Mouse (Mus musculus): ENCODE results near the gene Arid3b. TPM values are rescaled to one million over a fixed set of nuclear protein-coding genes. Genes with fewer than 3 reads are reported as not detected.

Gene Arid3b
- polyA plus RNA-seq, 1 experiment from 2014 or later: 11.3 TPM

- ATAC-seq (ENCODE audit: extremely low read depth, insufficient number of reproducible peaks, low FRiP score, low TSS enrichment): no peak
- Histone ChIP-seq H3K36me3 (peaks cover 23% of the 10 kb centered on the region), H3K4me2 (no peak overlapping the region), H3K9me3 (no peaks in the 10 kb centered on the region), H3K27ac (replicated peaks) (no peak overlapping the region), H3K27me3 (replicated peaks) (no peaks in the 10 kb centered on the region), H3K4me3 (no peak overlapping the region), H3K9ac (0 out of 2 replicates have a peak overlapping the region, but pooled peaks have one; percentile 0), H3K4me1 (peaks cover 93% of the 10 kb centered on the region)
- WGBS: 26% methylated on average over 1 of the region's 1 CpGs
These were observed 30.5 kb downstream of the Arid3b start for GRCm38 (mm10) chr9:57806066-57806481.

DNA sequence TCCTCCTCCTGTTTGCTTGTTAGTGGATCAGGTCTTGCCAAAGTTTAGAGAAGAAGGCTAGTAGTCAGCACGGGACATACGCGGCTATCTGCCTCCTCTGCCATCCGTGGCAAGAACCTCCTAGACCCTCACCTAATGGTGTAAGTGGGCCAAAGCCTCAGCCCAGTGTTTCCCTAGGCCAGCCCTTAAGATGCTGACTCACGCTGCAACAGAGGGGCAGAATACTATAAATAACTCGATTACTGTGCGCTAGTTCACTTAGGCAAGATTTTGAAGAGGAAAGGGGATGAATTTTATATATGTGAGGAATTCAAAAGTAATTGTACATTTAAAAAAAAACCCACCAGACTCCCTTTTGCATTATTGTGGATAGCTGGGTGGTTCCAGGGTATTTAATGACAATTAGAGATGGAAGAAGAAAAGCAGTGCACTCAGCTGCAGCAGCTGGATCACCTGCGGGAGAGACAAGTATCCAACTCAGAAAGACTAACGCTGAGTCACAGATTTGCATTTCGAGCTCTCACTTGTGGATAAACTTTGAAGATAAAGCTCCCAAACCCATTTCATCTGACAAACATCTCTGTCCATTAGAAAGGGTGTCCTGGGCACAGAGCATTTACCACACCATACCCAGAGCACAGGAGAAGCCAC is 31.4 kb downstream of the Arid3b start:
- H3K9ac ChIP-seq: no peak overlapping the region
- H3K4me1 ChIP-seq: peaks cover 93% of the 10 kb centered on the region
- peak overlapping the region; percentile 48 for H3K27ac ChIP-seq (replicated peaks)
- H3K4me3 ChIP-seq: no peak overlapping the region
- no peaks in the 10 kb centered on the region for H3K27me3 ChIP-seq (replicated peaks)
- 35% methylated on average over 10 of the region's 10 CpGs for WGBS
- no peak for ATAC-seq (ENCODE audit: extremely low read depth, insufficient number of reproducible peaks, low FRiP score, low TSS enrichment)
- no peaks in the 10 kb centered on the region for H3K9me3 ChIP-seq
- peak overlapping the region; percentile 5; the same call in 1 of the 2 replicates for H3K4me2 ChIP-seq
- peaks cover 26% of the 10 kb centered on the region for H3K36me3 ChIP-seq

GRCm38 (mm10) chr9:57803839-57804238 is 32.8 kb downstream of the Arid3b start:
- Histone ChIP-seq H3K9ac (peak overlapping the region; percentile 56; the same call in 1 of the 2 replicates), H3K27ac (replicated peaks) (peak overlapping the region; percentile 68), H3K36me3 (peaks cover 22% of the 10 kb centered on the region), H3K4me1 (peaks cover 93% of the 10 kb centered on the region), H3K9me3 (no peaks in the 10 kb centered on the region), H3K4me2 (no peak overlapping the region), H3K4me3 (no peak overlapping the region), H3K27me3 (replicated peaks) (no peaks in the 10 kb centered on the region)
- no peak for ATAC-seq (ENCODE audit: extremely low read depth, insufficient number of reproducible peaks, low FRiP score, low TSS enrichment)
- 15% methylated on average over 4 of the region's 4 CpGs for WGBS

DNA sequence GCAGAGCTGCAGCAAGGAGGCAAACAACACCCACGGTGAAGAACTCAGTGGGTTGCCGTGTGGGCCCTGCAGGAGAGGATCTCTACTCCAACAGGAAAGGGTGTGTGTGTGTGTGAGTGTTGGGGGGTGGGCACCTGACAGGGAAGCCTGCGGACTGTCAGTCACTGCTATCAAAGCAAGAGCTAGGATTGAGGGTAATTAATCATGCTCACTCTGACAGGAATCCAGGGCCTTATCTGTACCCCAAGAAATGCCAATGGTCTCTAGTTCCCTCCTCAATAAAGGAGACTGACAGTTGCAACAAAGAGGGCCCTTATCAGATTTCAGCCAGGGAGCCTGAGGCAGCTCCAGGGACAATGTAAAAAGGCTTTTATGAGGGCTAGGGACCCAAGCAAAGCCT is 33.5 kb downstream of the Arid3b start:
- WGBS: 18% methylated on average over 3 of the region's 3 CpGs
- H3K36me3 ChIP-seq: peaks cover 22% of the 10 kb centered on the region
- no peak overlapping the region for H3K4me2 ChIP-seq
- H3K9me3 ChIP-seq: no peaks in the 10 kb centered on the region
- no peak for ATAC-seq (ENCODE audit: extremely low read depth, insufficient number of reproducible peaks, low FRiP score, low TSS enrichment)
- H3K4me1 ChIP-seq: peaks cover 93% of the 10 kb centered on the region
- H3K4me3 ChIP-seq: no peak overlapping the region
- H3K27ac ChIP-seq (replicated peaks): peak overlapping the region; percentile 68
- no peaks in the 10 kb centered on the region for H3K27me3 ChIP-seq (replicated peaks)
- H3K9ac ChIP-seq: peak overlapping the region; percentile 56

- H3K27me3 ChIP-seq (replicated peaks): no peaks in the 10 kb centered on the region
- H3K4me2 ChIP-seq: peak overlapping the region; percentile 47
- peak overlapping the region; percentile 6; the same call in 1 of the 2 replicates for H3K27ac ChIP-seq (replicated peaks)
- peaks cover 37% of the 10 kb centered on the region for H3K36me3 ChIP-seq
- WGBS: 40% methylated on average over 9 of the region's 9 CpGs
- no peak overlapping the region for H3K4me3 ChIP-seq
- peak; percentile 14; the same call in 1 of the 2 replicates for ATAC-seq (ENCODE audit: extremely low read depth, insufficient number of reproducible peaks, low FRiP score, low TSS enrichment)
- H3K9ac ChIP-seq: no peak overlapping the region
- H3K9me3 ChIP-seq: no peaks in the 10 kb centered on the region
- peaks cover 69% of the 10 kb centered on the region for H3K4me1 ChIP-seq
These were observed 36.1 kb downstream of the Arid3b start for GRCm38 (mm10) chr9:57800325-57800975.

DNA sequence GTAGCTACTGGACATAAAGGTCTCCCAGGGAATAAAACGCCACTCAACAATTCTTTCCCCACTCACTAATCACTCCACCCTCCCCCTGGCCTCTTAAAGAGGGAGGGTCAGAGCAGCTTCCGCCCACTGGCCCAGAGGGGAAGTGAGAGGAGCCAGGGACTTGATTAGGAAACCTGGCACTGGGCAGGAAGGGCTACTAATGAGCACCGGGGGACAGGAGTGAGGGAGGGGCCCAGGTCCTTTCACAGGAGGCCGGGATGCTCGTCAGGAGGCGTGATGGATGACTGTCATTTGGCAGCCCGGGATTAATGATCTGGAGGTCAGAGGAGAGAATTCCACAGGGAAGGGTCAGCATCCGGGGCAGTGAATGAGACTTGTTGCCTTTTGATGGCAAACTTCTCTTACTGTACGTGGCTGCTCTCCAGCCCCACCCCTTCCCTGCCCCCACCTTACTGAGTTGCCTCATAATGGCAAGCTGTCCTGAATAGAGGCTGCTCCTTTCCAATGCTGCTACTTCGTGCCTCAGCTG is 37.8 kb downstream of the Arid3b start:
- Histone ChIP-seq H3K9ac (peak overlapping the region; percentile 57), H3K9me3 (no peaks in the 10 kb centered on the region), H3K36me3 (peaks cover 54% of the 10 kb centered on the region), H3K4me3 (no peak overlapping the region), H3K27me3 (replicated peaks) (no peaks in the 10 kb centered on the region), H3K27ac (replicated peaks) (peak overlapping the region; percentile 21), H3K4me2 (peak overlapping the region; percentile 31), H3K4me1 (peaks cover 55% of the 10 kb centered on the region)
- peak; percentile 33; the same call in 1 of the 2 replicates for ATAC-seq (ENCODE audit: extremely low read depth, insufficient number of reproducible peaks, low FRiP score, low TSS enrichment)
- 8% methylated on average over 10 of the region's 10 CpGs for WGBS

DNA sequence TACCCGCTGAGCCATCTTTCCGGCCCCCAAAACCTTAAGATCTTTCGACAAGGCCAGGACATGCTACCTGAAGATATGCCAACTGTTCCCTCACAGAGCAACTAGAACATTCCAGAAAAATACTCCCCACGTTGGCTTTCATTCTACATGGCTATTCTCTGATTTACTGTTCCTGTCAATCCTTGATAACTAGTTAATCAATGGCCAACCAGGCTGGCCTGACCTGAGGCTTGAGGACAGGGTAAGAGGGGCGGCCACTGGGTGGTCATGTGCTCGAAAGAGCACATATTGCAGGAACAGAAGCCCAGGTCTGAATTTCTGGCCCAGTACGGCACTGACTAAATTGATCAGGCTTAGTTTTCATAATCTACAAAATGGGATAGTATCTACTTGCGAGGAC is 39.1 kb downstream of the Arid3b start:
- ATAC-seq (ENCODE audit: extremely low read depth, insufficient number of reproducible peaks, low FRiP score, low TSS enrichment): no peak
- Histone ChIP-seq H3K9ac (no peak overlapping the region), H3K36me3 (peaks cover 67% of the 10 kb centered on the region), H3K9me3 (no peaks in the 10 kb centered on the region), H3K4me1 (peaks cover 41% of the 10 kb centered on the region), H3K4me3 (no peak overlapping the region), H3K4me2 (no peak overlapping the region), H3K27me3 (replicated peaks) (no peaks in the 10 kb centered on the region), H3K27ac (replicated peaks) (no peak overlapping the region)
- 91% methylated on average over 8 of the region's 8 CpGs for WGBS

GRCm38 (mm10) chr9:57789733-57790132 is 46.9 kb downstream of the Arid3b start:
- H3K36me3 ChIP-seq: peaks cover 50% of the 10 kb centered on the region
- no peaks in the 10 kb centered on the region for H3K27me3 ChIP-seq (replicated peaks)
- 0 out of 2 replicates have a peak, but pooled peaks have one; percentile 12 for ATAC-seq (ENCODE audit: extremely low read depth, insufficient number of reproducible peaks, low FRiP score, low TSS enrichment)
- H3K4me2 ChIP-seq: no peak overlapping the region
- no peak overlapping the region for H3K4me3 ChIP-seq
- WGBS: 71% methylated on average over 3 of the region's 3 CpGs
- H3K9ac ChIP-seq: no peak overlapping the region
- H3K9me3 ChIP-seq: no peaks in the 10 kb centered on the region
- H3K27ac ChIP-seq (replicated peaks): no peak overlapping the region
- H3K4me1 ChIP-seq: peaks cover under 1% of the 10 kb centered on the region; the same call in 1 of the 2 replicates

DNA sequence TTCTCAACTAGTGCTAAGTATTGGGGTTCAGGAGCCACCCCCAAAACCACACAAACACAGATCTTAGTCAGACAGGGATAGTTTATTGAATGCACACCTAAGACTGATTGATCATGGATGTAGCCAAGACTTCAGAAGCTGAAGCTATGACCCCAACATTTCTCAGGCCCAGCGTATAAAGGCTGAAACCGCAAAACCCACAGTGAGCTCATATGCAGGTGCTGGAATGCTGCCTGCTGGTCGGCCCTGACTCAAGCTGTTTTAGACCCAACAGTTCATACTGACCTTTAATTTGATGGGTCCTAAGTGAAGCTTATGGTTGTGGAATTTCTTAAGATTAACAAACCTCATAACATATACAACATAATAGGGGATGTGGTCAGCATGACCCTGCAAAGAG is 53.9 kb downstream of the Arid3b start:
- H3K9ac ChIP-seq: no peak overlapping the region
- H3K9me3 ChIP-seq: no peaks in the 10 kb centered on the region
- H3K4me1 ChIP-seq: peaks cover 11% of the 10 kb centered on the region; the same call in 1 of the 2 replicates
- no peak overlapping the region for H3K4me2 ChIP-seq
- H3K4me3 ChIP-seq: no peak overlapping the region
- no peak for ATAC-seq (ENCODE audit: extremely low read depth, insufficient number of reproducible peaks, low FRiP score, low TSS enrichment)
- H3K27ac ChIP-seq (replicated peaks): no peak overlapping the region
- H3K36me3 ChIP-seq: no peaks in the 10 kb centered on the region; the same call in 1 of the 2 replicates
- 85% methylated on average over 3 of the region's 3 CpGs for WGBS
- no peaks in the 10 kb centered on the region for H3K27me3 ChIP-seq (replicated peaks)

DNA sequence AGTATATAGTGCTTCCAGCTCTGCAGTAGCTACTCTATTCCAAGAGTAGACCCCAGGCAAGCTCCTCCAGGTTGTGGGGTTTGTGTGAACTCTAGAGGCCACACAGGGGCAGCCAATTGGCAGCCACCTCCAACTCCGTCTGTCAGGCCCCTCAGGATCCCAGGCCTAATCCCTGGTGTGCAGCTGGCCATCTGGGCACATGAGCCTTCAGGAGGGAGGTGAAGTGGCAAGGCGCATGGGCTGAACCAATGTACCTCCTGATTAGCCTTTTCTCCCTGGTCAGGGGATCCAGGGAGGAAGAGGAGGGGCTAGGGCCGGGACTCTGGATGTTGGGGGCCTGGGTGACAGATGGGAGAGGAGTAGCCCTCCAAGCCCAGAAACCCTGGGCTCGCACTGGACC is 60.9 kb downstream of the Arid3b start:
- WGBS: 52% methylated on average over 4 of the region's 4 CpGs

DNA sequence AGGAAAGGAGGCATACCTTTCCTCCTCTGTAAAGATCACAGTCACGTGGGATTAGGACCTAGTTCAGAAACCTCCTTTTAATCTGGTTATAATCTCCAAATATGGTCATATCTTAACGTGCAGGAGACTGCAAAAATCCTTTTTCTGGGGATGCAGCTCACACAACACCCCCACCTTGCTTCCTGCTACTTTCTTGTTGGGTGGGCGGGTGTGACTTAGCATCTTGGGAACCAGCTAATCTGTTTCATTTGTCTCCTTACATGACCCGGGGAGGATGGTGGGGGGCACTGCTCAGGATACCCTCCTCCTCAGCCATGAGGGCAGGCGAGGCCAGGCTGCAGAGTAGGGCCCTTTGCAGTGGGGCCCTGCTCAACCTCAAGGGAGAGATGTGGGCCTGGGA is 61.6 kb downstream of the Arid3b start:
- Histone ChIP-seq H3K4me3 (no peak overlapping the region), H3K36me3 (no peaks in the 10 kb centered on the region), H3K9ac (no peak overlapping the region), H3K9me3 (no peaks in the 10 kb centered on the region), H3K27ac (replicated peaks) (no peak overlapping the region), H3K4me1 (peaks cover 40% of the 10 kb centered on the region), H3K27me3 (replicated peaks) (no peaks in the 10 kb centered on the region), H3K4me2 (no peak overlapping the region)
- ATAC-seq (ENCODE audit: extremely low read depth, insufficient number of reproducible peaks, low FRiP score, low TSS enrichment): no peak
- WGBS: 64% methylated on average over 5 of the region's 5 CpGs

More for the DNA sequence above, 60.9 kb downstream of the Arid3b start:
- Histone ChIP-seq H3K9ac (no peak overlapping the region), H3K9me3 (no peaks in the 10 kb centered on the region), H3K36me3 (no peaks in the 10 kb centered on the region), H3K27ac (replicated peaks) (no peak overlapping the region), H3K27me3 (replicated peaks) (no peaks in the 10 kb centered on the region), H3K4me2 (no peak overlapping the region), H3K4me3 (no peak overlapping the region), H3K4me1 (peaks cover 33% of the 10 kb centered on the region)
- ATAC-seq (ENCODE audit: extremely low read depth, insufficient number of reproducible peaks, low FRiP score, low TSS enrichment): no peak
